Mouse (Mus musculus) CD4-positive, CD25-positive, alpha-beta regulatory T cell, adult 4 months (primary cell): ENCODE measurements around the gene Lag3. TPM values are rescaled to one million over a fixed set of nuclear protein-coding genes. Genes with fewer than 3 reads are reported as not detected.

Experiments used
- ATAC-seq: one replicate; pipeline ENCODE4 v1.8.0; 2017
- polyA plus RNA-seq, 2 experiments: library from polyadenylated mRNA; unstranded; fragments of 100-300 nt; shearing (Covaris generic); gene quantifications; one replicate each; pipeline ENCODE4 v1.2.1; 2017

Gene Lag3
- polyA plus RNA-seq, 2 experiments from 2014 or later: 19.0 to 29.0 TPM

- ATAC-seq: peak; percentile 56
Measured at GRCm38 (mm10) chr6:124919695-124920317, 8.3 kb upstream of the Lag3 start, which contains the start of gene Ptms. Gene Ptms, minus strand, starts transcription at chr6:124920103.

GRCm38 (mm10) chr6:124918890-124919627 is 7.6 kb upstream of the Lag3 start:
- ATAC-seq: no peak

GRCm38 (mm10) chr6:124918331-124918690 is 6.8 kb upstream of the Lag3 start:
- ATAC-seq: no peak

- ATAC-seq: peak; percentile 37
Measured at GRCm38 (mm10) chr6:124917518-124918330, 6.2 kb upstream of the Lag3 start.

- peak; percentile 75 for ATAC-seq
Measured at GRCm38 (mm10) chr6:124916695-124917517, 5.4 kb upstream of the Lag3 start.

GRCm38 (mm10) chr6:124915942-124916694 is 4.6 kb upstream of the Lag3 start:
- peak; percentile 8 for ATAC-seq

GRCm38 (mm10) chr6:124915160-124915941 is 3.8 kb upstream of the Lag3 start:
- ATAC-seq: no peak

GRCm38 (mm10) chr6:124914511-124914910 is 3.0 kb upstream of the Lag3 start:
- no peak for ATAC-seq

GRCm38 (mm10) chr6:124913721-124914285 is 2.3 kb upstream of the Lag3 start:
- ATAC-seq: no peak

GRCm38 (mm10) chr6:124913214-124913613 is 1.7 kb upstream of the Lag3 start:
- ATAC-seq: no peak

GRCm38 (mm10) chr6:124910032-124910431 is 1.5 kb downstream of the Lag3 start:
- peak; percentile 15 for ATAC-seq

GRCm38 (mm10) chr6:124907767-124908166 is 3.7 kb downstream of the Lag3 start:
- peak; percentile 63 for ATAC-seq

- no peak for ATAC-seq
Measured at GRCm38 (mm10) chr6:124904991-124905860, 6.3 kb downstream of the Lag3 start.

GRCm38 (mm10) chr6:124904161-124904981 is 7.1 kb downstream of the Lag3 start:
- peak; percentile 6 for ATAC-seq

- ATAC-seq: peak; percentile 66
Measured at GRCm38 (mm10) chr6:124903580-124904151, 7.8 kb downstream of the Lag3 start.

GRCm38 (mm10) chr6:124901851-124902250 is 9.7 kb downstream of the Lag3 start:
- no peak for ATAC-seq

- peak; percentile 59 for ATAC-seq
Measured at GRCm38 (mm10) chr6:124900801-124901480, 10.6 kb downstream of the Lag3 start.
